Mouse (Mus musculus): ENCODE data around the gene Prpmp5.
"Not testable (repeated sequence)": the region's sequence is repeated elsewhere in the genome, so short reads cannot be mapped to it uniquely, and the experiment has no call there.

Prpmp5 gene

DNA sequence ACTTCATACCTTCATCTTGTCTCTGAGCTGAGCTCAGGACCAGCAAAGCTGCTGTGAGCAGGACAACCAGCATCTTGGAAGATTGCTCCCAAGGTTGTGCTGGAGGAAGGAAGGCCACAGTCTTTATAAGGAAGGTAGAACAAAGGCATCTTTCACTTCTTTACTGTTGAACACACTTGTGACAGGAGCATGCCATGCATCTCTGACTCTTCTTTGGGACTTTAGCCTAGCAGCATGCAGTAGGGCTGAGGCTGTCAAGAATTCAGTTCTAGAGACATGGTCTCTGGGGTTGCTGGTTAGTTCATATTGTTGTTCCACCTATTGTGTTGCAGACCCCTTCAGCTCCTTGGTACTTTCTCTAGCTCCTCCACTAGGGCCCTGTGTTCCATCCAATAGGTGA is at the start of gene Prpmp5:
TSS of gene Prpmp5 (minus strand) at position 101 of the 400 bp plus-strand sequence.
- not testable (repeated sequence) for DNase-seq (ENCODE audit: low read depth in 2 of 2, low spot score in 2 of 2)

DNA sequence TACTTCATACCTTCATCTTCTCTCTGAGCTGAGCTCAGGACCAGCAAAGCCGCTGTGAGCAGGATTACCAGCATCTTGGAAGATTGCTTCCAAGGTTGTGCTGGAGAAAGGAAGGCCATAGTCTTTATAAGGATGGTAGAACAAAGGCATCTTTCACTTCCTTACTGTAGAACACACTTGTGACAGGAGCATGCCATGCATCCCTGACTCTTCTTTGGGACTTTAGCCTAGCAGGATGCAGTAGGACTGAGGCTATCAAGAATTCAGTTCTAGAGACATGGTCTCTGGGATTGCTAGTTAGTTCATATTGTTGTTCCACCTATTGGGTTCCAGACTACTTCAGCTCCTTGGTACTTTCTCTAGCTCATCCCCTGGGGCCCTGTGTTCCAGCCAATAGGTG is 49.5 kb upstream of the Prpmp5 start, which contains the start of gene Gm8882:
TSS of gene Gm8882 (minus strand) at position 101 of the 400 bp plus-strand sequence.
- not testable (repeated sequence) for DNase-seq (ENCODE audit: low read depth in 2 of 2, low spot score in 2 of 2)

Data from CD8-positive naive resting alpha-beta T cell, adult 2 months (primary cell).